Mouse (Mus musculus) bone marrow macrophage, adult 2 months (primary cell): ENCODE data around the gene Tspo.

ENCODE experiments used
- CTCF ChIP-seq: IDR thresholded peaks from 2 replicates; pipeline ENCODE4 v1.5.1; 2012; ENCODE audit warnings: low read depth, mild to moderate bottlenecking, low read length, moderate library complexity
- POLR2A ChIP-seq: IDR thresholded peaks from 2 replicates; pipeline ENCODE4 v1.6.1; 2012; ENCODE audit warnings: mild to moderate bottlenecking, low read depth, low read length, borderline replicate concordance

GRCm38 (mm10) chr15:83530233-83530632 lies 33.2 kb upstream of the Tspo start:
- TF ChIP-seq CTCF (no peak), POLR2A (no peak)
